Mouse (Mus musculus) frontal cortex, adult (tissue): ENCODE data around the gene Gm20594.

ENCODE experiments used
- ATAC-seq: cut with Nextera tagmentation; 2 replicates; pipeline ENCODE4 v1.9.2; 2017; ENCODE audit warnings: mild to moderate bottlenecking, moderate library complexity, mixed read lengths; ENCODE audit not compliant: low TSS enrichment

The Gm20594 gene

GRCm38 (mm10) chr6:79817616-79818015 lies at the start of gene Gm20594:
Gene Gm20594, plus strand, starts transcription at chr6:79817916.
- no peak for ATAC-seq

GRCm38 (mm10) chr6:79818114-79818513 lies 398 bp downstream of the Gm20594 start:
- peak; percentile 100 for ATAC-seq

GRCm38 (mm10) chr6:79833845-79834244 lies 16.1 kb downstream of the Gm20594 start:
- peak; percentile 96 for ATAC-seq

DNA sequence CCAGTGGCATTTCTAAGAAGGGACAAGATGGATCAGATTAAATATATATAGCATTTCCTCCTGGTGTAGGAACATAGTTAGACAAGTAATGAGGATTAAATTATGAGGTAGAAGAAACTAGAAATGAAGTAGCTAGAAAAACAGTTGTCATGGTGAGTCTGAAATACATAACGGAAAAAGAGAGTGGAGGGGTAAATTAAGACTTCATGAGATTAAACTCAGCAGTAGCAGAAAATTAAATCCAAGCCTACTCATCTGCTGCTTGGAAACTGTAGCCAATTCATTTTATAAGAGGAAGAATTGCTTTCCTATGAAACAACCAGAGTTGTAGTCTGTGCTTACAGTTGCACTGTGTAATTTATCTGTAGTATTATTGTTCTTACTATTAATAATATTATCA lies 29.1 kb downstream of the Gm20594 start:
- ATAC-seq = peak; percentile 88
